Mouse (Mus musculus) heart, embryonic 12.5 days (tissue): ENCODE measurements at regions not wholly inside any gene's neighbourhood (a gene's known extent, or its start where the extent isn't known, plus 50 kb on each side); places are given as distances from the start of the nearest gene placed in this dataset.

Experiments used
- ATAC-seq: fragments of 200-750 bp; cut with Nextera tagmentation; 2 replicates; pipeline ENCODE4 v1.8.0; 2017; ENCODE audit warnings: moderate TSS enrichment, moderate library complexity; ENCODE audit not compliant: insufficient number of reproducible peaks, low FRiP score
- H3K27ac ChIP-seq: fragments of 300-500 bp; sonication (generic); 2 replicates; pipeline ENCODE4 v1.5.1; 2016; ENCODE audit warnings: mild to moderate bottlenecking, moderate library complexity; ENCODE audit not compliant: poor library complexity, severe bottlenecking
- H3K27me3 ChIP-seq: fragments of 300-500 bp; sonication (generic); replicated peaks from 2 replicates; pipeline ENCODE4 v1.6.1; 2016; ENCODE audit warnings: mild to moderate bottlenecking, moderate library complexity
- H3K36me3 ChIP-seq: fragments of 300-500 bp; sonication (generic); 2 replicates; pipeline ENCODE4 v1.6.1; 2016; ENCODE audit warnings: mild to moderate bottlenecking, moderate library complexity
- H3K4me1 ChIP-seq: fragments of 300-500 bp; sonication (generic); replicated peaks from 2 replicates; pipeline ENCODE4 v1.6.1; 2016; ENCODE audit warnings: mild to moderate bottlenecking
- H3K4me2 ChIP-seq: fragments of 300-500 bp; sonication (generic); 2 replicates; pipeline ENCODE4 v1.6.1; 2016; ENCODE audit warnings: mild to moderate bottlenecking, moderate library complexity
- H3K4me3 ChIP-seq: fragments of 300-500 bp; sonication (generic); 2 replicates; pipeline ENCODE4 v1.5.1; 2016; ENCODE audit warnings: mild to moderate bottlenecking
- H3K9ac ChIP-seq: fragments of 300-500 bp; sonication (generic); 2 replicates; pipeline ENCODE4 v1.6.1; 2016; ENCODE audit warnings: mild to moderate bottlenecking, moderate library complexity
- H3K9me3 ChIP-seq: fragments of 300-500 bp; sonication (generic); replicated peaks from 2 replicates; pipeline ENCODE4 v1.6.1; 2016; ENCODE audit warnings: mild to moderate bottlenecking, moderate library complexity
- WGBS: fragments of 180-500 bp; shearing (Covaris S2); methylation state at CpG from one replicate; pipeline ENCODE4 v1.1.7; 2016; 5-methylcytosine and 5-hydroxymethylcytosine counted together

DNA sequence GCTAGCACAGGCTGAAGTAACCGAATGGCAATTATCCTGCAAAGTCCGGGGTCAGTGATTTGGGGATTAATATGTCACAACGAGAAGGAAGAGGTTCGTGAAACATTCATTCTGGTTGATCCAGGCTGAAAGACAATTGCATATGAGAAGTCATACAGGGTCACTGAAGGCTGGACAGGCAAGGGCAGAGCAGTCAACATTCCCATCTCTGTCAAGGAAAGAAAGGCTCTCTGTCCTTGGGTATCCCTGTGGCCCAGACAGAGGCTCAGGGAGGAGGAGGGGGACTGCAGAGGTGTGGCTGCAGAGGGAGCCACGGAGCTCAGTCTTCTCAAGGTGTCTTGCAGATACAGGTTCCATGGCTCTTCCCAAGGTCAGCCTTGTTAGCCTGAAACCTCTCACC, 68.4 kb upstream of the Irf2bp2 start:
- Histone ChIP-seq H3K27me3 (no peaks in the 10 kb centered on the region), H3K4me3 (no peak overlapping the region), H3K4me1 (peaks cover 77% of the 10 kb centered on the region), H3K9ac (no peak overlapping the region), H3K27ac (peak overlapping the region; percentile 89), H3K9me3 (no peaks in the 10 kb centered on the region), H3K4me2 (no peak overlapping the region), H3K36me3 (no peaks in the 10 kb centered on the region)
- ATAC-seq = no peak
- 56% methylated on average over 5 of the region's 5 CpGs for WGBS

DNA sequence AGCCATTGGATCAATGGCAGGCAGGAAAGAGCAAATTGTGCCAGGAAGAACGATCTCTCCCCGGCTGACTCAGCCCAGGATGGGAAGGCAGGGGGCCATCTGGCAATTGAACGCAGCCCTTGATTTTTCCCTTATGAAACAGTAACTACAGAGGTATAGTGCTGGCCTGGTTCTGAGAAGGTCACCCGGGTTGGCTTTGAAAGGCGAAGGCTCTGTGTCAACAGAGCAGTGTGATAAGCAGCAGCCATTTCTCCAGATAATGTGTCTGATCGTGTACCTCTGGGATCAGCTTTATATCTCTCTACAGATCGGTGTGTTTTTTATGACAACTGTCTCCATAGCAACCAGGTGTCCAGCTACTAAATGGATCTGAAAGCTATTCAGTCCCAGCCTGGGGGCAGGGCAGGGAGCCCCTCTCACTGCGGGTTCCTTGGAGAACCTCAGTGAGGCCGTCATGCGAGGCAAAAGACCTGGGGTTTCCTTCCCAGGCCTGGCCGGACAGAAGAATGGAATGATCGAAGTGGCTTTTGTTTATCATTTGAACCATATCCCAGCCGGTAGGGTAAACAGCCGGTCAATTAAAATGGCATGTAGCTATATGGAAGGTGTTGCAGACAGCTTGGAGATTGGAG, 67.8 kb upstream of the Irf2bp2 start:
- H3K4me1 ChIP-seq = peaks cover 72% of the 10 kb centered on the region
- 44% methylated on average over 14 of the region's 14 CpGs for WGBS
- H3K9ac ChIP-seq = 0 out of 2 replicates have a peak overlapping the region, but pooled peaks have one; percentile 60
- peak overlapping the region; percentile 89 for H3K27ac ChIP-seq
- no peaks in the 10 kb centered on the region for H3K9me3 ChIP-seq
- no peaks in the 10 kb centered on the region for H3K27me3 ChIP-seq
- H3K4me2 ChIP-seq = peak overlapping the region; percentile 60
- 0 out of 2 replicates have a peak, but pooled peaks have one; percentile 22 for ATAC-seq
- no peaks in the 10 kb centered on the region for H3K36me3 ChIP-seq
- H3K4me3 ChIP-seq = no peak overlapping the region

DNA sequence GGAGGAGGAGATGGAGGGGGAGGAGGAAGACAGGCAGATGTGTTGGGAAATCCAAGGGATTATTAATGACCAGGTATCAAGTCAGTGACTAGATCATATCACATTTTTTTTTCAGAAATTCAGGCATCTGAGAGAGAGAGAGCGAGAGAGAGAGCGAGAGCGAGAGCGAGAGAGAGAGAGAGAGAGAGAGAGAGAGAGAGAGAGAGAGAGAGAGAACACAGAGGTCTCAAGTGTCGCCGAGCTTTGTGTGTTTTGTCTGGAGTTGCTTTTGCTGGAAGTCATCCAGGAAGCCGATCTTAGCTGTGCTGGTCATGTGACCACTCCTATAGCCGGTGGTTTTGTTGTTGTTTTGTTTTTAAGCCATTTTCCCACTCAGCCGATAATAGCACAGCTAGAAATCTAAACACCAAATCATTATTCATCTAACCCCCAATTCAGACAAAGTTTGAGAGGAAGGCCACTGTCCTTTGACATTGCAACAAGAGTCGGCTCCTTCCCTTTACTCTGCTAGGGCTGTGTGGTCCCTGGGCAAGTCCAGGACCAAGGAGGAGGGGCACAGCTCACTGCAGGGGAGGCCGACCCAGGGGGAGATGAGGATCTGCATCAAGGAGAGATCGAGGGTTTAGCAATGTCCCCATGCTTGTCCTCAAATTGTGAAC, 67.0 kb upstream of the Irf2bp2 start:
- 12% methylated on average over 11 of the region's 12 CpGs for WGBS
- no peaks in the 10 kb centered on the region for H3K9me3 ChIP-seq
- peak overlapping the region; percentile 89 for H3K27ac ChIP-seq
- H3K36me3 ChIP-seq = no peaks in the 10 kb centered on the region
- H3K4me3 ChIP-seq = peak overlapping the region; percentile 22
- H3K9ac ChIP-seq = peak overlapping the region; percentile 60
- no peaks in the 10 kb centered on the region for H3K27me3 ChIP-seq
- H3K4me2 ChIP-seq = peak overlapping the region; percentile 60
- peaks cover 70% of the 10 kb centered on the region for H3K4me1 ChIP-seq
- ATAC-seq = no peak; the same call in 1 of the 2 replicates

DNA sequence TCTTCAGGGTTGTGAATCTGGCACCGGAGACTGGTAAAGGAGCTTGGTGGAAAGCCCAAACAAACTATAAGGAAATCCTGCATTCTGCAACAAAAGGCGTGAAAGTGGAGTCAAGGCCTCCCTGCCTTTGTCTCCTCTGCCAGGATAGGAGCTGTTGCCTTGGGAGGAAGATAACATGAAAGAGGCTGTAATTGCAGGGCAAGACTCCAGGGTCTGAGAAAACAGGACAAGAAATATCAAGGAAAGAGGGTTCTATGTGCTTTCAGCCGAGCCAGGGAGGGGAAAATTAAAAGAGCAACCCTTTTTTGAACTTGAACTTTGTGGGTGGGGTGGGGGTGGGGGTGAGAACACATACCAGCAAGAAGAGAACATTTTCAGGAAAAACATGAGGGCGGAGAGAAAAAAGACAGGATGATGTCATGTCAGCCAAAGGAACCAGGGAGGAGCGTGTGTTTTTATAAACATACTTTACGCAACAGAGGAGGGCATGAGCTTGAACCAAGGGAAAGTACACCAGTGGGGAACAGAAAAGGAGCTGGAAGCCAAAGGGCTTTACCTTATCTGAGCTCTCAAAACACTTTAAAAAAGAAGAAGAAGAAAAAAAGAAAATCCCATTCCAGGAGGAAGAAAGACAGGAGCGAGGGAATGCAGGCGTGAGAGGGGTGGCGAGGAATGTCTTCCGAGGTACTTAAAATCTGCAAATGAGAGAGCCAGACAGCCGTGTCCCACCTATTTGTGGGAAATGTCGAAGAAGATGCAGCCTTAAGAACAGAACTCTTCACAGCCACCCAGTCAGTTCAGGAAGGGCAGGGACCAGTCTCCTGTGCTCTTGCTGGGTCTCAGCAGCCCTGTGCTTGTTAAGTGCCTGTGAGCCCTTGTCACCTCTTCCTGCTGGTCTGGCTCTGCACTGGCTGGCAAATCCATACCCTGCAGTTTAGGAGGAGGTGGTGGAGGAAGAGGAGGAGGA, 66.2 kb upstream of the Irf2bp2 start:
- ATAC-seq = peak; percentile 38; the same call in 1 of the 2 replicates
- 20% methylated on average over 12 of the region's 12 CpGs for WGBS
- peak overlapping the region; percentile 60 for H3K4me2 ChIP-seq
- no peaks in the 10 kb centered on the region for H3K36me3 ChIP-seq
- H3K27me3 ChIP-seq = no peaks in the 10 kb centered on the region
- H3K4me1 ChIP-seq = peaks cover 62% of the 10 kb centered on the region
- peak overlapping the region; percentile 22 for H3K4me3 ChIP-seq
- peak overlapping the region; percentile 60 for H3K9ac ChIP-seq
- H3K9me3 ChIP-seq = no peaks in the 10 kb centered on the region
- peak overlapping the region; percentile 89 for H3K27ac ChIP-seq

DNA sequence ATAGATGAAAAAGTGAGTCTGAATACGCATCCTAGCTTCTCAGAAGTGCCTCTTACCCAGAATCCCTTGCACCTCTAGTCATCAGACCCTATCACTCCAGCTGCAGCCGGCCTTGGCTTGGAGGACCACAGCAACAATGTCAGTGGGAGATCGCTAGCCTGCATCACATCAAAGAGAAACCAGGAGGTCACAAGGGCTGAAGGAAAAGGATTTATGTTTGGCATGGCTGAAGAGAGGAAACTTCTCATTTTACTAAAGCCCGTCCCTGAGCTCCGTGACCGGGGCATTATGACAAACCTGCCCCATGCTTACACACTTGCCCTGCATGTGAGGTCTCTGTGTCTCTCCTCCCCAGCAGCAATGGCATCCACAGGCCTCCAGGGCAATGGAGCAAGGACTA, 63.8 kb upstream of the Irf2bp2 start:
- H3K9me3 ChIP-seq = no peaks in the 10 kb centered on the region
- no peak overlapping the region for H3K4me3 ChIP-seq
- 80% methylated on average over 6 of the region's 6 CpGs for WGBS
- ATAC-seq = no peak
- H3K36me3 ChIP-seq = no peaks in the 10 kb centered on the region
- no peak overlapping the region for H3K4me2 ChIP-seq
- H3K4me1 ChIP-seq = peaks cover 37% of the 10 kb centered on the region
- no peak overlapping the region for H3K9ac ChIP-seq
- no peak overlapping the region for H3K27ac ChIP-seq
- no peaks in the 10 kb centered on the region for H3K27me3 ChIP-seq

DNA sequence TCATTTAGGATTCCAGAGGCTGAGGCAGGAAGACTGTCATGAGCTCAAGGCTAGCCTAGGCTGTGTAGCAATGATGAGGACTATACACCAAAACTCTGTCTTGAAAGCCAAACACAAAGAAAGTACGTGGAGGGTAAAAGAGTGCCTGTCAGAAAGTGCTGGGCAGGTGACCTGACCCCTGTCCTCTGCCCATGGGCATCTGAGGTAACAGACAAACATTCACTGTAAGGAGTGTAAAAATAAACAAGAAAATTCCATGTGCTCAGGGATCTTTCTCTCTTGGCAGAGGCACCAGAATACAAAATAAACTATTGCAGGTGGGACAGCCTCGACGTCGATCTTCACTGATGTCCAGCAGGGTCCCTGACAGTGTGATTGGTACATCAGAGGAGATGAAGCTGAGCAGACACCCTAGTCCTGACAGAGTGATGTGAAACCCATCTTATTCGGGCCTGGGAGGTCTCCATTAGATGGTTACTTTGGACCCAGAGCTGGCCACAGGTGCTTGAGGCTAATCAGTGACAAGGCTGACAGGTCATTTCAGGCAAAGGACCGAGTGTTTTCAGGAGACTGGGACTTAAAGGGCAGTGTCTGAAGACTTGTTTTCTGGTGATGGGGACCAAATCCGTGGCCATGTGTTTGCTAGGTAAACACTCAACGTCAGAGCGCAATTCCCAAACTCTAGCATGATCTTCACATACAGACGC, 62.9 kb upstream of the Irf2bp2 start:
- no peak overlapping the region for H3K27ac ChIP-seq
- no peaks in the 10 kb centered on the region for H3K9me3 ChIP-seq
- H3K4me1 ChIP-seq = peaks cover 29% of the 10 kb centered on the region
- no peaks in the 10 kb centered on the region for H3K27me3 ChIP-seq
- no peaks in the 10 kb centered on the region for H3K36me3 ChIP-seq
- WGBS = 55% methylated on average over 10 of the region's 10 CpGs
- H3K4me2 ChIP-seq = no peak overlapping the region
- H3K9ac ChIP-seq = no peak overlapping the region
- no peak for ATAC-seq
- no peak overlapping the region for H3K4me3 ChIP-seq

DNA sequence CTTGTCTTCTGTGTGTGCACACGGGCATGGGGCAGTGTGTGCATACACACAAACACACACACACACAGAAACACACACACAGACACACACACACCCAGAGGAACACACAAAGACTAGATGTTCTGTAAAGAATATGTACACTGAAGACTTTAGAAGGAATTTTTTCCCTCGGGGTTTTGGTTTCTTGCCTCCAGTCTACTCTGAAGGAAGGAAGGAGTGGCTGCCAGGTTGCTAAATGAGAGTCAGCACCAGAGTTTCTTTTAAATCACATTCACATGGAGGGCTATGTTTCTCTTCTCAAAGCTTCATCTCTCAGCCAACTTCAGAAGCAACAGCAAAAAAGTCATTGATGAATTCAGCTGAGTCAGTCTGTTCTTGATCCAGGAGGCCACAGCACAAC, 61.8 kb upstream of the Irf2bp2 start:
- no peaks in the 10 kb centered on the region for H3K36me3 ChIP-seq
- no peak overlapping the region for H3K4me2 ChIP-seq
- no peaks in the 10 kb centered on the region for H3K27me3 ChIP-seq
- no peak overlapping the region for H3K4me3 ChIP-seq
- no peaks in the 10 kb centered on the region for H3K9me3 ChIP-seq
- ATAC-seq = no peak
- H3K27ac ChIP-seq = no peak overlapping the region
- no peak overlapping the region for H3K9ac ChIP-seq
- peaks cover 19% of the 10 kb centered on the region for H3K4me1 ChIP-seq
- WGBS = 41% methylated on average over 2 of the region's 2 CpGs

DNA sequence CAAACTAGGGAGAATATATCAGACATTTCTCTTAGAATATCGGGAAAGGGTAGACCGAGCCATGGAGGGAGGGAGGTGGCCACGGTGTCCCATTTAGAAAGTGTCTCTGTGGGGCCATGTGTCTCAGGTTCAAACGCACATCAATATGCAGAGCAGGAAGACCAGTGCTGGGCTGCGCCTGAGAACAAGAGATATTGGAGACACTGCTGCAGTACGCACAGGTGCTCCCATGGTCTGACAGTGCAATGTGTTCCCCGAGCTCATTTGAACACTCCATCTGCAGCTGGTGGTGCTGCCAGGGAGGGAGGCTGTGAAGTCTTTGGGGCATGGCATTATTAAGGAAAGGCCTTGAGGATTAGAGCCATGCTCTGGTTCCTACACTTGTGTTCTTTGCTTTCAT, 60.6 kb upstream of the Irf2bp2 start:
- ATAC-seq = no peak
- Histone ChIP-seq H3K4me1 (peaks cover 7% of the 10 kb centered on the region), H3K27me3 (no peaks in the 10 kb centered on the region), H3K27ac (no peak overlapping the region), H3K9ac (no peak overlapping the region), H3K9me3 (no peaks in the 10 kb centered on the region), H3K4me2 (no peak overlapping the region), H3K36me3 (no peaks in the 10 kb centered on the region), H3K4me3 (no peak overlapping the region)
- WGBS = 84% methylated on average over 7 of the region's 7 CpGs

DNA sequence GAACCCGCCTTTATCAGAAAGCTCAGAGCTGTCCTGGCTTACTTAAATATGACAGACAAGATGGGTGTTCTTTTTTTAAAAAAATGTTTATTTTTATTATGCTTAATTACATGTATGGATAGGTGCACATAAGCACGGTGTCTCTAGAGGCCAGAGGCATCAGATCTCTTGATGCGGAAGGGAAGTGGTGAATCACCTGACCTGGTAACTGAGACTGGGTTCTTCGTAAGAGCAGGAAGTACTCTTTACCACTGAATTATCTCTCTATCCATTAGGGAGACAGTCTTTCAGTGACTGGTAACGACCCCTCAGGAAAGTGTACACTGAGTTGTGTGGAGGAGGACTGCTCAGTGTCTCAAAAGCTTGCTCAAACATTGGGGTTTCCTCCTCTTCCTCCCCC, 58.4 kb upstream of the Irf2bp2 start:
- 78% methylated on average over 5 of the region's 5 CpGs for WGBS

DNA sequence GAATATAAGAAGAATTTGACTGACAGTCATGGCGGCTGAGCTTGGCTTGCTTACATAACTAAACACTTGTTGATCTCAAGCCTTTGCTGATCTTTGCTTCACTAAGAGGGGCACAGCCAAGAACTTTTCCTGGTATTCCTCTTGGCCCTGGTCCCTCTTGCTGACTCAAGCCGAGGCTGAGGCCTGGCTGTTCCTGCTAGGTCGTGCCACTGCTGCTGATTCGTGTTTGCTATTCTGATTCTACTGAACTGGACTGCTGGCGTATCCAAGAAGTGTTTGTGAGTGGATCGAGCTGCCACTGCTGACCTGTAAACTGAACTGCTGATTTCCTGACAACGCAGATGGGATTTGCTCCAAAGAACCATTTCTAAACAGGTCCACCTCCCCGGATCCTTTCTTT, 57.2 kb upstream of the Irf2bp2 start:
- Histone ChIP-seq H3K27ac (no peak overlapping the region), H3K4me2 (no peak overlapping the region), H3K9ac (no peak overlapping the region), H3K36me3 (no peaks in the 10 kb centered on the region), H3K27me3 (no peaks in the 10 kb centered on the region), H3K4me1 (peaks cover 10% of the 10 kb centered on the region), H3K9me3 (no peaks in the 10 kb centered on the region), H3K4me3 (no peak overlapping the region)
- 79% methylated on average over 8 of the region's 8 CpGs for WGBS
- no peak for ATAC-seq

More for the DNA sequence above, 58.4 kb upstream of the Irf2bp2 start:
- Histone ChIP-seq H3K4me2 (no peak overlapping the region), H3K9ac (no peak overlapping the region), H3K36me3 (no peaks in the 10 kb centered on the region), H3K4me3 (no peak overlapping the region), H3K9me3 (no peaks in the 10 kb centered on the region), H3K27ac (no peak overlapping the region), H3K4me1 (no peaks in the 10 kb centered on the region; the same call in 1 of the 2 replicates), H3K27me3 (no peaks in the 10 kb centered on the region)
- no peak for ATAC-seq
